Mouse (Mus musculus) neural tube, embryonic 15.5 days (tissue): ENCODE data around the gene Tstd2. TPM values are rescaled to one million over a fixed set of nuclear protein-coding genes. Genes with fewer than 3 reads are reported as not detected.

Experiments used
- ATAC-seq: fragments of 200-750 bp; cut with Nextera tagmentation; 2 replicates; pipeline ENCODE4 v1.8.0; 2017; ENCODE audit warnings: mild to moderate bottlenecking, moderate TSS enrichment, moderate library complexity; ENCODE audit not compliant: low FRiP score
- H3K27ac ChIP-seq: fragments of 300-500 bp; sonication (generic); replicated peaks from 2 replicates; pipeline ENCODE4 v1.5.1; 2015; ENCODE audit warnings: mild to moderate bottlenecking, inconsistent platforms
- H3K27me3 ChIP-seq: fragments of 300-500 bp; sonication (generic); replicated peaks from 2 replicates; pipeline ENCODE4 v1.6.1; 2015; ENCODE audit warnings: inconsistent platforms
- H3K36me3 ChIP-seq: fragments of 300-500 bp; sonication (generic); 2 replicates; pipeline ENCODE4 v1.6.1; 2015; ENCODE audit warnings: inconsistent platforms
- H3K4me1 ChIP-seq: fragments of 300-500 bp; sonication (generic); 2 replicates; pipeline ENCODE4 v1.6.1; 2015; ENCODE audit warnings: inconsistent platforms
- H3K4me2 ChIP-seq: fragments of 300-500 bp; sonication (generic); 2 replicates; pipeline ENCODE4 v1.6.1; 2015; ENCODE audit warnings: inconsistent platforms, mild to moderate bottlenecking, moderate library complexity
- H3K4me3 ChIP-seq: fragments of 300-500 bp; sonication (generic); replicated peaks from 2 replicates; pipeline ENCODE4 v1.5.1; 2015; ENCODE audit warnings: mild to moderate bottlenecking, inconsistent platforms
- H3K9ac ChIP-seq: fragments of 300-500 bp; sonication (generic); replicated peaks from 2 replicates; pipeline ENCODE4 v1.6.1; 2015; ENCODE audit warnings: mild to moderate bottlenecking, inconsistent platforms
- H3K9me3 ChIP-seq: fragments of 300-500 bp; sonication (generic); replicated peaks from 2 replicates; pipeline ENCODE4 v1.6.1; 2016; ENCODE audit warnings: inconsistent platforms
- WGBS: fragments of 180-500 bp; shearing (Covaris S2); methylation state at CpG from one replicate; pipeline ENCODE4 v1.1.7; 2015; ENCODE audit warnings: mixed read lengths; 5-methylcytosine and 5-hydroxymethylcytosine counted together
- polyA plus RNA-seq: library from polyadenylated mRNA; unstranded; fragments of >200 nt; fragmentation: Nextera tagmentation; extraction: Ambion mirVana; gene quantifications from 2 replicates; pipeline ENCODE4 v1.2.1, GENCODE M21; 2015

Gene Tstd2
- polyA plus RNA-seq, 1 experiment from 2014 or later, result 27.9 TPM

DNA sequence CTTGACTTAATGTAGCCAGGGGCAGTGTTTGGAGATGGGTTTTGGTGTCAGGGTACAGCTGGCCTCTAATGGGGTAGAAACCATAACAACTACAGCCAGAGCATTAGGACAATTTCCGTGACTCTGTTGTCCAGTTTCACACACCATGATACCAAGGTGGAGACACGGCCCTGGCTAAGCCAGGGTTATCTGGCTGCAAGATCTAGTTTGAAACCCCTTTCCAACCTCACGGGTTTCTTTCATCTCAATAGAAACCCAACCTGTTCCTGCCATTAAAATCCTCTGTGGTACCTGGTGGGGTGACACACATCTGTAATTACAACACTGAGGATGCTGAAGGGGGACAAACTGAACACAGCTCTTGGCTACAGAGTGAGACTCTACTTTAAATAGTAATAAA lies 62.8 kb downstream of the Tstd2 start:
- no peaks in the 10 kb centered on the region for H3K36me3 ChIP-seq
- ATAC-seq, result no peak
- no peak overlapping the region for H3K27ac ChIP-seq
- no peaks in the 10 kb centered on the region for H3K9me3 ChIP-seq
- H3K9ac ChIP-seq, result no peak overlapping the region
- 92% methylated on average over 3 of the region's 3 CpGs for WGBS
- no peaks in the 10 kb centered on the region for H3K4me1 ChIP-seq
- no peak overlapping the region for H3K4me3 ChIP-seq
- H3K4me2 ChIP-seq, result no peak overlapping the region
- no peaks in the 10 kb centered on the region for H3K27me3 ChIP-seq

DNA sequence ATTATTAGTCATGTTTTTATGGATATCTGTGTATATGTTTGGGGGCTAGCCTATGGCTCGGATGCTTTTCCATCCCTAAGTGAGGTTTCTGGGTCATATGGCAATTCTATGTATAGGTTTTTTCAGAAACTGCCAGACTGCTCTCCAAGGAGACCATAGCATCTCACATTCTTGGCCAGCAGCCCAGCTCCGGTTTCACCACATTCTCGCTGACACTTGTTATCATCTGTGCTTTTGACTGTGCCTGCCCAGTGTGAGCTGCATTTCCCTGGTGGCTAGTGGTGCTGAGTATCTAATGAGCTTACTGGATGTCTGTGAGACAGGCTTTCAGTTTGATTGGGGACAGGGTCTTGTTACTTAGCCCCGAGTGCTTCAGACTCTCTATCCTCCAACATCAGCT lies 64.8 kb downstream of the Tstd2 start:
- Histone ChIP-seq H3K36me3 (no peaks in the 10 kb centered on the region), H3K27ac (no peak overlapping the region), H3K27me3 (no peaks in the 10 kb centered on the region), H3K9ac (no peak overlapping the region), H3K4me2 (no peak overlapping the region), H3K9me3 (no peaks in the 10 kb centered on the region), H3K4me1 (0 out of 2 replicates have a peak, but pooled peaks cover 3% of the 10 kb centered on the region), H3K4me3 (no peak overlapping the region)
- WGBS, result 53% methylated on average over 4 of the region's 4 CpGs
- ATAC-seq, result no peak

DNA sequence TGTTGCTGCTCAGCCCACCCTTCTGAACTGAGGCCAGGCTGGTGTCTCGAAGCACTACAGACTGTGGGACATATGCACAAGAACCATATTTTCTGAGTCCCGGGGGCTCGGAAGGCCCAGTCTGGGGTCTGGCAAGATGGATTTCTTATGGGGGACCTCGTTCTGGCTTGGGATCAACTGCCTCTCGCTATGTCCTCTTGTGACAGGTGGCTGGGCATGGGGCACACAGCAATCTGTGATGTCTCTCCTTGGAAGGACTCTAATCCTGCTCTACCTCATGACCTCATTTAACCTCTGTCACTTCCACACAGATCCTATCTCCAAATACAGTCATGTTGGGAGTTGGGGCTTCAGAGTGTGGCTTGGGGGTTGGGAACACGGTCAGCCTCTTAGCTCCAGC lies 65.9 kb downstream of the Tstd2 start:
- Histone ChIP-seq H3K4me2 (no peak overlapping the region), H3K9me3 (no peaks in the 10 kb centered on the region)
- no peak for ATAC-seq

DNA sequence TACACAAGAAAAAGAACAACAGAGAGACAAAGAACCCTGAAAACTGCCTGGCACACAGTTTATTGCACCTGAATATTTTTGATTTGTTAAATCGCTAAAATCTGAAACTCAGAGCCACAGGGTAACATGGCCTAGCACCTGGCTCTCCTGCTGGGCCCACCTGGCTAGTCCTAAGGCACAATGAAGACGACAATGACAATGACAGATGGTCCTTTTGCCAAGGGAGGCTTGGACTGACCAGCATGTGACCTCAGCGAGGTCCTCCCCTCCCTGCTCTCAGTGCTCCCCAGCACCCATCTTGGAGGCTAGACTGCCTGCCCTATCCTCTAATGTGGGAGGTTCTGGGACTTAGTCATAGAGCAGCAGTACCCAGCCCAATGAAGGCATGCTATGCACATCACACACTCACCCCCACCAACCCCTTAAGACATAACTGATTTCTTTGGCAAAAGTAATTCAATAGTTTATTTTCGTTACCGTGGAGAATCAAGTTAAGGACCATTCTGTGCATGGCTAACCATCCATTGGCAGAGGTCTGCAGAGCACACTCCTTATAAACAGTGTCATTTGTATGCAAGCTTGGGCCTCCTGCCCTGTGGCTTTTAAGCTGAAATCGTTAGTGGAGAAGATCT lies 68.5 kb downstream of the Tstd2 start:
- Histone ChIP-seq H3K9ac (no peak overlapping the region), H3K27me3 (no peaks in the 10 kb centered on the region), H3K27ac (no peak overlapping the region), H3K4me3 (no peak overlapping the region), H3K9me3 (no peaks in the 10 kb centered on the region), H3K36me3 (no peaks in the 10 kb centered on the region), H3K4me1 (0 out of 2 replicates have a peak, but pooled peaks cover 3% of the 10 kb centered on the region), H3K4me2 (no peak overlapping the region)
- 43% methylated on average over 6 of the region's 6 CpGs for WGBS
- ATAC-seq, result no peak

More for the DNA sequence above, 65.9 kb downstream of the Tstd2 start:
- 91% methylated on average over 6 of the region's 6 CpGs for WGBS
- no peaks in the 10 kb centered on the region for H3K36me3 ChIP-seq
- no peaks in the 10 kb centered on the region for H3K27me3 ChIP-seq
- H3K27ac ChIP-seq, result no peak overlapping the region
- H3K9ac ChIP-seq, result no peak overlapping the region
- H3K4me1 ChIP-seq, result 0 out of 2 replicates have a peak, but pooled peaks cover 3% of the 10 kb centered on the region
- no peak overlapping the region for H3K4me3 ChIP-seq

DNA sequence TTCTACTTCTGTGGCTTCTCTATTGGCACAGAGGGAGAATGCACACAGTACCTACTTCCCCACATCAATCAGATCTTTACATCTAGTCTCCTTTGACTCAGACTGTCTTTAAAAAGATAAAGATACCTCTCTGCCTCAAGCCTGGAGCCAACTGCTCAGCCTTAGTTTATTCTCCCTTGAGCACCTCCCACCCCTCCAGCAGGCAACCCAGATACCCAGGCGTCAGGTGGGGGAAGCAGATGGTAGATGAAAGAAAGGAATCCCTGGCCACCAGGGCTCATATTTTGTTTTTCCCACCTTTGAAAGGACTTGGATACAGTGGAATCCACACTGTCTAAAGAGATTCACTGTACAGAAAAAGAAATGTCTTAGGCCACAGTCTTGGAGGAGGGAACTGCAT lies 69.9 kb downstream of the Tstd2 start:
- no peaks in the 10 kb centered on the region for H3K36me3 ChIP-seq
- no peak for ATAC-seq
- no peaks in the 10 kb centered on the region for H3K9me3 ChIP-seq
- H3K27ac ChIP-seq, result no peak overlapping the region
- H3K4me3 ChIP-seq, result no peak overlapping the region
- H3K4me1 ChIP-seq, result 0 out of 2 replicates have a peak, but pooled peaks cover 3% of the 10 kb centered on the region
- H3K4me2 ChIP-seq, result no peak overlapping the region
- no peaks in the 10 kb centered on the region for H3K27me3 ChIP-seq
- 41% methylated on average over 1 of the region's 1 CpGs for WGBS
- H3K9ac ChIP-seq, result no peak overlapping the region

DNA sequence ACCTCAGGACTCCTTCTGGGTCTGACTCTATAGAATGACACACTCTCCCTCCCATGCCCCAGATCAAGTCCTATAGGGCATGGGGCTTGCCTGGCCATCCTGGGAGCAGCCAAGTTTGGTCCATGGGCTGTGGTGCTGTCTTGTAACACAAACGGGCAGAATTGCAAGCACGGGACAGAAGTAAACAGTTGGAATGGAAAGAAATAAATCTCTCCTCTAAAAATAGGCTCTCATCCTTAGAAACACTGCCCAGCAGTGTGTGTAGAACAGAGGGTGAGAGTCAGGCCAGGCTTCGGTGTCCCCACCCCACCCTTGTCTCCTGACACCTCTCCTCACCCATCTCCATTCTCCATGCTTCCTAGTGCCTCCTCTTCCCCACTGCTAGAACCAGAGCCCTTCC lies 70.4 kb downstream of the Tstd2 start:
- 83% methylated on average over 3 of the region's 3 CpGs for WGBS
- Histone ChIP-seq H3K36me3 (no peaks in the 10 kb centered on the region), H3K4me2 (no peak overlapping the region), H3K9ac (no peak overlapping the region), H3K27me3 (no peaks in the 10 kb centered on the region), H3K4me1 (0 out of 2 replicates have a peak, but pooled peaks cover 3% of the 10 kb centered on the region), H3K4me3 (no peak overlapping the region), H3K9me3 (no peaks in the 10 kb centered on the region), H3K27ac (no peak overlapping the region)
- ATAC-seq, result no peak

DNA sequence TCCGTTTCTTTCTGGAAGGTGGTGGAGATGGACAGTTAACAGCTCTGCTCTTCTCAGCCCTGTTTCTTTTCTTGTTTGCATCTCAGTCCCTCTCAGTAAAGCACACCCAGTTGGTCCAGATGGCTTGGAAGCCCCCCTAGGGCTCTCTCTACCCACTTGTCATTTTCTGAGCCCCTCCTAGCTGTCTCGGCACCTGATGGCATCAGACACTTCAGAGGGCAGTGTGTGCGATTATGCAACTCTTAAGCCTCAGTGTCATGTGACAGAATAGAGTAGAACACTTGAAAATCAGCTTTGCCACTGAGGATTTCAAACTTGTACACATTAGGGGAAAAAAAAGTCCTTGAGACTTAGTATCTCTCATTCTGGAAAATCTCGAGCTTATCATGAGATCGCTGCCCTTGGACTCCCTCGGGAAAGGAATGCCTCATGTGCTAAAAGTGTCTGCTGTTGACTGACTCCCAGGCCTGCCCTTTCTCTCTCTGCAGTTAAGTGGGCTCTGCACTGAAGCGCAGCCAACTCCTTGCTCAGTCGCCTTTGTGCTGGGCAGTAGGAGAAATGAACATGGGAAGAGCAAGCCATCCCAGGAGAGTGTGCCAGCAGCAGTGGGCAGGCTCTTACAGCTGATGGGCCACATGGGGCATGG lies 72.7 kb downstream of the Tstd2 start:
- 0 out of 2 replicates have a peak, but pooled peaks cover 3% of the 10 kb centered on the region for H3K4me1 ChIP-seq
- no peak overlapping the region for H3K27ac ChIP-seq
- no peaks in the 10 kb centered on the region for H3K36me3 ChIP-seq
- H3K4me2 ChIP-seq, result no peak overlapping the region
- no peak for ATAC-seq
- no peaks in the 10 kb centered on the region for H3K27me3 ChIP-seq
- H3K4me3 ChIP-seq, result no peak overlapping the region
- WGBS, result 84% methylated on average over 8 of the region's 8 CpGs
- H3K9ac ChIP-seq, result no peak overlapping the region
- H3K9me3 ChIP-seq, result no peaks in the 10 kb centered on the region

DNA sequence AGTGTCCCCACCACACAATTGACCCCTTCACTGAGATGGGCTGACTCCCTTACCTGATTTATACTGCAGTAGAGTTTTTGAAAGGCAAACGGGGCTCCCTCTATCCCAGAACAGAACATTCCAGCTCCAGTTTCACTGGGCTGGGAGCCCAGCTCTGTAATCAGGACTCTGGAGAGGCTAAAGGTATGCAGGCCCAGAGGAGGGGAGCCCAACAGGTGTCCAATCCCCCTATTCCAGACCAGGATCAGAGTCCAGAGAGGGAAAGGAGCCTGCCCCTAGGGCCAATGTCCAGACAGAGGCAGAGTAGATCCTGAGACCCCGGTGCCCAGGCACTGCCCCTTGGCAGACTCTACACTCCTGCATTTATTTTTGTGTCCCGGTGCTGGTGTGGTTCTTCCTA lies 73.5 kb downstream of the Tstd2 start:
- Histone ChIP-seq H3K27ac (no peak overlapping the region), H3K4me1 (0 out of 2 replicates have a peak, but pooled peaks cover 1% of the 10 kb centered on the region), H3K9me3 (no peaks in the 10 kb centered on the region), H3K27me3 (no peaks in the 10 kb centered on the region), H3K4me3 (no peak overlapping the region), H3K36me3 (no peaks in the 10 kb centered on the region), H3K4me2 (no peak overlapping the region), H3K9ac (no peak overlapping the region)
- no peak for ATAC-seq
- 72% methylated on average over 3 of the region's 3 CpGs for WGBS

Other genes with a start within 250 kb of the Tstd2 start
- gene Ccdc180, start 248.4 kb downstream of the Tstd2 start, polyA plus RNA-seq, result 0.27 and 0.38 TPM in 2 replicates
- 25.0 and 26.0 TPM in 2 replicates for gene Tdrd7, start 173.4 kb downstream of the Tstd2 start, polyA plus RNA-seq
- gene Tmod1, start 99.8 kb downstream of the Tstd2 start, polyA plus RNA-seq, result 3.5 and 3.6 TPM in 2 replicates
- gene Ncbp1, start 81 bp downstream of the Tstd2 start, polyA plus RNA-seq, result 66.0 and 69.6 TPM in 2 replicates
- gene Xpa, start 57.6 kb upstream of the Tstd2 start, polyA plus RNA-seq, result 26.4 and 27.4 TPM in 2 replicates
- not detected in 2 replicates for gene Foxe1, start 204.9 kb upstream of the Tstd2 start, polyA plus RNA-seq